Mouse (Mus musculus) liver, embryonic 16.5 days (tissue): ENCODE data around the gene Mgmt. TPM values are rescaled to one million over a fixed set of nuclear protein-coding genes. Genes with fewer than 3 reads are reported as not detected.

ENCODE experiments used
- ATAC-seq: fragments of 200-750 bp; cut with Nextera tagmentation; 2 replicates; pipeline ENCODE4 v1.8.0; 2017; ENCODE audit warnings: low read depth, mild to moderate bottlenecking, moderate number of reproducible peaks, moderate library complexity
- H3K27ac ChIP-seq: fragments of 300-500 bp; sonication (generic); 2 replicates; pipeline ENCODE4 v1.5.1; 2014; ENCODE audit warnings: mild to moderate bottlenecking, low read length
- H3K27me3 ChIP-seq: fragments of 300-500 bp; sonication (generic); 2 replicates; pipeline ENCODE4 v1.6.1; 2014; ENCODE audit warnings: low read depth, low read length, mixed read lengths; ENCODE audit not compliant: control insufficient read depth, insufficient read depth
- H3K36me3 ChIP-seq: fragments of 300-500 bp; sonication (generic); 2 replicates; pipeline ENCODE4 v1.6.1; 2014; ENCODE audit warnings: mild to moderate bottlenecking; ENCODE audit not compliant: control insufficient read depth, insufficient read depth
- H3K4me1 ChIP-seq: fragments of 300-500 bp; sonication (generic); 2 replicates; pipeline ENCODE4 v1.6.1; 2014; ENCODE audit warnings: low read depth, low read length, mixed read lengths; ENCODE audit not compliant: control insufficient read depth
- H3K4me2 ChIP-seq: fragments of 300-500 bp; sonication (generic); 2 replicates; pipeline ENCODE4 v1.6.1; 2014; ENCODE audit warnings: low read depth, low read length, mixed read lengths
- H3K4me3 ChIP-seq: fragments of 300-500 bp; sonication (generic); 2 replicates; pipeline ENCODE4 v1.5.1; 2014; ENCODE audit warnings: low read depth, mild to moderate bottlenecking, low read length
- H3K9ac ChIP-seq: fragments of 300-500 bp; sonication (generic); 2 replicates; pipeline ENCODE4 v1.6.1; 2014; ENCODE audit warnings: low read depth, low read length
- H3K9me3 ChIP-seq: fragments of 300-500 bp; sonication (generic); replicated peaks from 2 replicates; pipeline ENCODE4 v1.6.1; 2016; ENCODE audit warnings: low read length; ENCODE audit not compliant: control insufficient read depth
- WGBS: fragments of 180-500 bp; shearing (Covaris S2); extraction: QIAGEN DNeasy Blood & Tissue Kit; methylation state at CpG from one replicate; pipeline ENCODE4 v1.1.7; 2014; ENCODE audit not compliant: insufficient replicate concordance; 5-methylcytosine and 5-hydroxymethylcytosine counted together
- polyA plus RNA-seq: library from polyadenylated mRNA; unstranded; fragments of >200 nt; fragmentation: Nextera tagmentation; extraction: Ambion mirVana; gene quantifications from 2 replicates; pipeline ENCODE4 v1.2.1, GENCODE M21; 2015

Mgmt gene
- polyA plus RNA-seq, 1 experiment from 2014 or later, result 3.2 TPM

GRCm38 (mm10) chr7:137065408-137065807 lies 171.0 kb downstream of the Mgmt start:
- Histone ChIP-seq H3K9ac (no peak overlapping the region), H3K4me1 (no peaks in the 10 kb centered on the region), H3K4me2 (no peak overlapping the region), H3K9me3 (no peaks in the 10 kb centered on the region), H3K4me3 (no peak overlapping the region), H3K27ac (no peak overlapping the region), H3K36me3 (no peaks in the 10 kb centered on the region), H3K27me3 (no peaks in the 10 kb centered on the region)
- 66% methylated on average over 5 of the region's 5 CpGs for WGBS
- ATAC-seq, result no peak

DNA sequence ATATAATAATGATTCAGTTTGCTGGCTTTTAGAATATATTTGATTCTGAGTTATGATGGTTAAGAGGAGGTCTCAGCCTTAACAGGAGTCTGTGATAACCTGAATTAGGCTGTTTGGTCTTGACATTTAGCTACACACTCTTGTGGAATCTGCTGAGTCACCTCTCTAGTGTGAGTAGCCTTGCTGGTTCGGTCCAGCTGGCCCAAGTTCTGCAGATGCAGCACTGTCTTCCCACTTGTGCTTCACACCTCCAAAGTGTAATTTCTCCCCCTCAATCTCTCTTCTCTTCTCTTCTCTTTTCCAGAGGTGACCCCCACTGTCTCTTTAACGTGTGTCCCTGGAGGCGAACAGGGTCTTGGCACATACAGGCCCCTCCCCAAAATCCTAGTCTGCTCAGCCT lies 171.8 kb downstream of the Mgmt start:
- Histone ChIP-seq H3K4me3 (no peak overlapping the region), H3K4me2 (no peak overlapping the region), H3K9ac (no peak overlapping the region), H3K27ac (no peak overlapping the region), H3K36me3 (no peaks in the 10 kb centered on the region), H3K27me3 (no peaks in the 10 kb centered on the region), H3K4me1 (no peaks in the 10 kb centered on the region), H3K9me3 (no peaks in the 10 kb centered on the region)
- ATAC-seq, result no peak
- 61% methylated on average over 3 of the region's 3 CpGs for WGBS

DNA sequence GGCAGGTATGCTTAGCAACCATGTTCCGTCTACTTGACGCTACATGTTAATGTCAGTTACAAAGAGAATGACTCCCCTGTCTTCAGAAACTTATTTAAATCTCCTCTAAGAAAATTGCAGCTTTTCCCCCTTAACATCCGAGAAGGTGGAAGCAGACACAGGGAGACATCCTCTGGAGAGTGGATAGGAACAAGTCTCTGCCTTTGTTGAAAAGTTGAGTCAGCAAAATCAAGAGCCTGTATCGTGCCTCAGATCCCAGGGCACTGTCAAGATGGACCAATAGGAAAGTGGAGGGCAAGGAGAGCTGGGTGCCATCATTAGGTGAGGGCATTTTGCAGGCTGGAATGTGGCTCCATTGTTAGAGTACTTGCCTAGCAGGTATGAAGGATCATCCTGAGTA lies 172.6 kb downstream of the Mgmt start:
- H3K9me3 ChIP-seq, result no peaks in the 10 kb centered on the region
- no peak for ATAC-seq
- H3K9ac ChIP-seq, result no peak overlapping the region
- H3K36me3 ChIP-seq, result no peaks in the 10 kb centered on the region
- no peaks in the 10 kb centered on the region for H3K27me3 ChIP-seq
- 65% methylated on average over 4 of the region's 4 CpGs for WGBS
- no peak overlapping the region for H3K4me3 ChIP-seq
- no peak overlapping the region for H3K4me2 ChIP-seq
- no peak overlapping the region for H3K27ac ChIP-seq
- no peaks in the 10 kb centered on the region for H3K4me1 ChIP-seq

DNA sequence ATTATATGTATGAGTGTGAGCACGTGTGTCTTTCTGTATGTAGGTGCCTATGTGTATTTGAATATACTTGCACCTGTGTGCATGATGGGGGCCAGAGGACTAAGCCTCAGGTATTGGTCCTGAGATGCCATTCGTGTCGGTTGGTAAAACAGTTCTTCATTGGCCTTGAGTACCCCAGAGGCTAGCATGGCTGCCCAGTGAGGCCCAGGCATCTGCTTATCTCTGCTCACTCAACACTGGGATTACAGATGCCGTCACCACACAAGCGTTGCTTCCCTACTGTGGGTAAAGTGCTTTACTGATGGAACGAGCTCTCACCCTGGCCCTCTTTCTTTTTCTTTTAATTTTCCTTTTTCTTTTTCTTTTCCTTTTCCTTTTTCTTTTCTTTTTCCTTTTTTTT lies 173.3 kb downstream of the Mgmt start:
- no peak overlapping the region for H3K27ac ChIP-seq
- no peak overlapping the region for H3K4me2 ChIP-seq
- WGBS, result 61% methylated on average over 6 of the region's 6 CpGs
- H3K4me3 ChIP-seq, result no peak overlapping the region
- no peak overlapping the region for H3K9ac ChIP-seq
- no peak for ATAC-seq
- H3K36me3 ChIP-seq, result no peaks in the 10 kb centered on the region
- no peaks in the 10 kb centered on the region for H3K4me1 ChIP-seq
- no peaks in the 10 kb centered on the region for H3K9me3 ChIP-seq
- no peaks in the 10 kb centered on the region for H3K27me3 ChIP-seq

GRCm38 (mm10) chr7:137068796-137069195 lies 174.4 kb downstream of the Mgmt start:
- no peak for ATAC-seq
- no peak overlapping the region for H3K9ac ChIP-seq
- WGBS, result 65% methylated on average over 5 of the region's 5 CpGs
- no peak overlapping the region for H3K4me2 ChIP-seq
- no peaks in the 10 kb centered on the region for H3K36me3 ChIP-seq
- H3K27me3 ChIP-seq, result no peaks in the 10 kb centered on the region
- H3K4me3 ChIP-seq, result no peak overlapping the region
- H3K4me1 ChIP-seq, result no peaks in the 10 kb centered on the region
- no peak overlapping the region for H3K27ac ChIP-seq
- no peaks in the 10 kb centered on the region for H3K9me3 ChIP-seq

DNA sequence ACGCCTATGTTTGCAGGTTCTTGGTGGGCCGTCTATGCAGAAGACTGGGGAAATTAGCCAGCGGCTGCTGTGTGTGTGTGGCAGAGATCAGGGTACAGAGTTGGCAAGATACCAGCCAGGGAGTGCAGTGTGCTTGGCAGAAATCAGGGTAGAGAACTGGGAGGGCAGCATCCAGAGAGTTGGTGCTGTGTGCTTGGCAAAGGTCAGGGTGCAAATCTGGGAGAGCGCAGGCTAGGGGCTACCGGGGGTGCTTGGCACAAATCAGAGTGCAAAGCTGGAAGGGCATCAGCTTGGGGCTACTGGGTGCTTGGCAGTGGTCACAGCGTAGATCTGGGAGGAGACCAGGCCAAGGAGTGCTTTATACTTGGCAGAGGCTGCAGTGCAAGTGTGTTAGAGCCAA lies 175.4 kb downstream of the Mgmt start:
- H3K9ac ChIP-seq, result no peak overlapping the region
- H3K4me2 ChIP-seq, result no peak overlapping the region
- ATAC-seq, result no peak
- no peaks in the 10 kb centered on the region for H3K9me3 ChIP-seq
- H3K36me3 ChIP-seq, result no peaks in the 10 kb centered on the region
- no peak overlapping the region for H3K27ac ChIP-seq
- 69% methylated on average over 6 of the region's 6 CpGs for WGBS
- no peaks in the 10 kb centered on the region for H3K27me3 ChIP-seq
- no peak overlapping the region for H3K4me3 ChIP-seq
- no peaks in the 10 kb centered on the region for H3K4me1 ChIP-seq

DNA sequence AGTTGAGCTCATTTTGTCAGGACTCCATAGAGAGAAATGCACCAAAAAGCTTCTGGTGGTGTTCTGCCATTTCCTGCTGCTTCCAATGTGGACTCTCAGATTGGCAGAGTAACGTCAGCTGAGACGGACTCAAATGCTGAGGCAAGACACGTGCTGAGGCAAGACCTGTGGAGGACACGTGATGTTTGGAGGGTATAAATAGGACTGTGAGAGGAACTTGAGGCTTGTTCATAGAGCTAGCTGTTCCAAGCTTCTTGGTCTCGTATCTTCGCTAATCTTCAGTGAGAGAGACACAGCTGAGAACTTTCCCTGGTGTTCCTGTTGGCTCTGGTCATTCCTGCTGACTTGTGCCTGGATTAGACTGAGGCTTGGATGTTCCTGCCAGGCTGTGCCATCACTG lies 176.9 kb downstream of the Mgmt start:
- H3K4me3 ChIP-seq, result no peak overlapping the region
- no peaks in the 10 kb centered on the region for H3K36me3 ChIP-seq
- H3K27me3 ChIP-seq, result no peaks in the 10 kb centered on the region
- H3K9me3 ChIP-seq, result no peaks in the 10 kb centered on the region
- no peak overlapping the region for H3K27ac ChIP-seq
- no peak for ATAC-seq
- 68% methylated on average over 6 of the region's 6 CpGs for WGBS
- no peak overlapping the region for H3K4me2 ChIP-seq
- no peak overlapping the region for H3K9ac ChIP-seq
- no peaks in the 10 kb centered on the region for H3K4me1 ChIP-seq

DNA sequence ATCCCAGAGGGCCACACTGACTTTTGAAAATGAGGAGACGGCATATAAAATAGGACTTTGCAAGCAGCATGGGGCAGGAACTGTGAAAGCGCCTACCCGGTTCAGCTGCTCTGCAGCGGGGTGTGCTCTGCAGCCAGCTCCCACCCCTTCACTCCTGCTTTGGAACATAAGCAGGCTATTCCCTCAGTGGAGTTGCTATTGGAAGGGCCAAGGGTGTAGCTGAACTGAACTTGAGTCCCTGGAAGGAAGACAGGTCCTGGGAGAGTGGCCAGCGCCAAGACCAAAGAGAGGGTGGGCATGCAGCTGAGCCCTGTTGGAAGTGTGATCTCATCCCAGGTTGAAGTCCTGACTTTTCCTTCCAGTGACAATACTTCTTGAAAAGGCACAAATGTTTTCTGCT lies 179.5 kb downstream of the Mgmt start:
- no peaks in the 10 kb centered on the region for H3K9me3 ChIP-seq
- 69% methylated on average over 5 of the region's 5 CpGs for WGBS
- H3K27me3 ChIP-seq, result no peaks in the 10 kb centered on the region
- H3K9ac ChIP-seq, result no peak overlapping the region
- H3K4me3 ChIP-seq, result no peak overlapping the region
- no peak for ATAC-seq
- H3K4me1 ChIP-seq, result no peaks in the 10 kb centered on the region
- no peaks in the 10 kb centered on the region for H3K36me3 ChIP-seq
- H3K4me2 ChIP-seq, result no peak overlapping the region
- H3K27ac ChIP-seq, result no peak overlapping the region

DNA sequence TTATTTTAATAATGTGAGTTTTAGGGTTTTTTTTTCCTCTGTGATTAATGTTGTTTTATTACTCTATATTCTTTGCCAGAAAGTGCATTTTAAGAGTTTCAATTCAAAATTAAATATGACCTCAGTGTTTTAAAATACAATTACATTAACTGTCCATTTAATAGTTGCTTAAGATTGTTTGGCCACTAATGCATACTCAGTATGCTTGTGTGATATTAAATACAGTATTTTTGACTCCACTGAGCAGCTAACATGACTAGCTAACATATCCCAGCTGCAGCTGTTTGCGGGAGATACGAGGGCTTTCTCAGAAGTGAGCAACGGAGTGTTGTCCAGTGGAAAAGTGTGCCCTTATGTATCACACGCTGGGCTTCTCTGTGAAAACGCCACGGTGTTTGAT lies 179.9 kb downstream of the Mgmt start:
- Histone ChIP-seq H3K4me3 (no peak overlapping the region), H3K27ac (no peak overlapping the region), H3K4me1 (no peaks in the 10 kb centered on the region), H3K36me3 (no peaks in the 10 kb centered on the region), H3K4me2 (no peak overlapping the region), H3K27me3 (no peaks in the 10 kb centered on the region), H3K9me3 (no peaks in the 10 kb centered on the region), H3K9ac (no peak overlapping the region)
- 75% methylated on average over 6 of the region's 6 CpGs for WGBS
- no peak for ATAC-seq

GRCm38 (mm10) chr7:137075301-137075700 lies 180.9 kb downstream of the Mgmt start:
- no peak overlapping the region for H3K4me2 ChIP-seq
- no peak for ATAC-seq
- 73% methylated on average over 1 of the region's 1 CpGs for WGBS
- H3K27me3 ChIP-seq, result no peaks in the 10 kb centered on the region
- H3K9me3 ChIP-seq, result no peaks in the 10 kb centered on the region
- no peak overlapping the region for H3K9ac ChIP-seq
- no peak overlapping the region for H3K4me3 ChIP-seq
- H3K4me1 ChIP-seq, result no peaks in the 10 kb centered on the region
- H3K27ac ChIP-seq, result no peak overlapping the region
- no peaks in the 10 kb centered on the region for H3K36me3 ChIP-seq
